Mouse (Mus musculus) T-helper 2 cell (primary cell): ENCODE results near the gene Limch1.

Source experiments
- in situ Hi-C: fragments of 300-600 bp; cut with MboI, MseI; formaldehyde crosslinking; loops from one replicate; pipeline ENCODE4 v1.15.1; 2025; ENCODE audit warnings: high pct_unique_total_duplicates

The Limch1 gene

GRCm38 (mm10) chr5:67099393-67100271 is 354.0 kb downstream of the Limch1 start:
- in situ Hi-C loops = no loop called here

GRCm38 (mm10) chr5:67100564-67101394 is 355.2 kb downstream of the Limch1 start:
- in situ Hi-C loops = no loop called here

GRCm38 (mm10) chr5:67101395-67101760 is 355.8 kb downstream of the Limch1 start:
- in situ Hi-C loops = no loop called here

GRCm38 (mm10) chr5:67101793-67102600 is 356.4 kb downstream of the Limch1 start:
- in situ Hi-C loops = no loop called here

GRCm38 (mm10) chr5:67103016-67103415 is 357.4 kb downstream of the Limch1 start:
- in situ Hi-C loops = no loop called here

GRCm38 (mm10) chr5:67106261-67106660 is 360.6 kb downstream of the Limch1 start:
- in situ Hi-C loops = no loop called here
